Mouse (Mus musculus) small intestine, adult 2 months (tissue): Measurements from ENCODE around the gene Ubp1. TPM values are rescaled to one million over a fixed set of nuclear protein-coding genes. Genes with fewer than 3 reads are reported as not detected.
A peak's percentile ranks its signal among the peaks of the same experiment; 100 is the strongest.

Source experiments
- H3K27ac ChIP-seq: fragments of 200-500 bp; 2 replicates; pipeline ENCODE4 v1.5.1; 2012; ENCODE audit warnings: low read depth, low read length, control low read depth, inconsistent platforms; ENCODE audit not compliant: insufficient read depth
- H3K27me3 ChIP-seq: fragments of 200-500 bp; 2 replicates; pipeline ENCODE4 v1.6.1; 2012; ENCODE audit warnings: mild to moderate bottlenecking, moderate library complexity, low read length, inconsistent platforms; ENCODE audit not compliant: control insufficient read depth, insufficient read depth
- H3K36me3 ChIP-seq: fragments of 200-500 bp; 2 replicates; pipeline ENCODE4 v1.6.1; 2012; ENCODE audit warnings: mild to moderate bottlenecking, low read length, control low read depth, inconsistent platforms; ENCODE audit not compliant: control insufficient read depth, insufficient read depth
- H3K4me1 ChIP-seq: fragments of 200-500 bp; 2 replicates; pipeline ENCODE4 v1.6.1; 2012; ENCODE audit warnings: low read length, inconsistent platforms, mixed read lengths; ENCODE audit not compliant: control insufficient read depth, insufficient read depth, insufficient read length
- H3K4me3 ChIP-seq: fragments of 200-500 bp; 2 replicates; pipeline ENCODE4 v1.5.1; 2012; ENCODE audit warnings: low read depth, mild to moderate bottlenecking, control low read depth, inconsistent platforms, low read length, moderate library complexity
- CTCF ChIP-seq: fragments of 200-500 bp; IDR thresholded peaks from 2 replicates; pipeline ENCODE4 v1.5.1; 2012; ENCODE audit warnings: low read depth, mild to moderate bottlenecking, control low read depth, inconsistent platforms, low read length, moderate library complexity, mixed read lengths; ENCODE audit not compliant: insufficient replicate concordance, insufficient read length; ENCODE audit errors: extremely low read depth
- POLR2A ChIP-seq: fragments of 200-500 bp; IDR thresholded peaks from 2 replicates; pipeline ENCODE4 v1.6.1; 2012; ENCODE audit warnings: low read depth, mild to moderate bottlenecking, control low read depth, inconsistent platforms, low read length, moderate library complexity
- WGBS: fragments of 180-500 bp; shearing (Covaris S2); methylation state at CpG from one replicate; pipeline ENCODE4 v1.1.7; 2018; 5-methylcytosine and 5-hydroxymethylcytosine counted together
- polyA plus RNA-seq: library from polyadenylated mRNA; depleted of rRNA; stranded (reverse); fragments of >200 nt; gene quantifications from 2 replicates; pipeline ENCODE4 v1.2.3, GENCODE M21; 2012

Ubp1 gene
- polyA plus RNA-seq, 1 experiment = 28.3 TPM

GRCm38 (mm10) chr9:113941103-113941805 lies 10.5 kb downstream of the Ubp1 start:
- H3K36me3 ChIP-seq = peaks cover 7% of the 10 kb centered on the region
- no peak overlapping the region for H3K27ac ChIP-seq
- no peak overlapping the region for H3K4me3 ChIP-seq
- H3K27me3 ChIP-seq = no peaks in the 10 kb centered on the region
- WGBS = 52% methylated on average over 3 of the region's 3 CpGs
- peaks cover 11% of the 10 kb centered on the region; the same call in 1 of the 2 replicates for H3K4me1 ChIP-seq
- no peak for TF ChIP-seq POLR2A
- no peak for TF ChIP-seq CTCF

- no peaks in the 10 kb centered on the region for H3K27me3 ChIP-seq
- no peak overlapping the region for H3K27ac ChIP-seq
- peaks cover 11% of the 10 kb centered on the region; the same call in 1 of the 2 replicates for H3K4me1 ChIP-seq
- 96% methylated on average over 1 of the region's 1 CpGs for WGBS
- TF ChIP-seq POLR2A = no peak
- no peak for TF ChIP-seq CTCF
- H3K36me3 ChIP-seq = peaks cover 20% of the 10 kb centered on the region
- H3K4me3 ChIP-seq = no peak overlapping the region
Measured at GRCm38 (mm10) chr9:113943372-113943771, 12.6 kb downstream of the Ubp1 start.

- H3K27ac ChIP-seq = no peak overlapping the region
- no peak for TF ChIP-seq POLR2A
- TF ChIP-seq CTCF = no peak
- WGBS = 89% methylated on average over 1 of the region's 1 CpGs
- 0 out of 2 replicates have a peak, but pooled peaks cover 2% of the 10 kb centered on the region for H3K4me1 ChIP-seq
- peaks cover 33% of the 10 kb centered on the region for H3K36me3 ChIP-seq
- H3K4me3 ChIP-seq = no peak overlapping the region
- H3K27me3 ChIP-seq = no peaks in the 10 kb centered on the region
Measured at GRCm38 (mm10) chr9:113947216-113947615, 16.5 kb downstream of the Ubp1 start.

- no peaks in the 10 kb centered on the region for H3K27me3 ChIP-seq
- no peak for TF ChIP-seq POLR2A
- no peak for TF ChIP-seq CTCF
- H3K27ac ChIP-seq = no peak overlapping the region
- no peak overlapping the region for H3K4me3 ChIP-seq
- H3K36me3 ChIP-seq = peaks cover 43% of the 10 kb centered on the region
- WGBS = 76% methylated on average over 4 of the region's 4 CpGs
- peaks cover 10% of the 10 kb centered on the region; the same call in 1 of the 2 replicates for H3K4me1 ChIP-seq
Measured at GRCm38 (mm10) chr9:113957777-113958176, 27.0 kb downstream of the Ubp1 start.

DNA sequence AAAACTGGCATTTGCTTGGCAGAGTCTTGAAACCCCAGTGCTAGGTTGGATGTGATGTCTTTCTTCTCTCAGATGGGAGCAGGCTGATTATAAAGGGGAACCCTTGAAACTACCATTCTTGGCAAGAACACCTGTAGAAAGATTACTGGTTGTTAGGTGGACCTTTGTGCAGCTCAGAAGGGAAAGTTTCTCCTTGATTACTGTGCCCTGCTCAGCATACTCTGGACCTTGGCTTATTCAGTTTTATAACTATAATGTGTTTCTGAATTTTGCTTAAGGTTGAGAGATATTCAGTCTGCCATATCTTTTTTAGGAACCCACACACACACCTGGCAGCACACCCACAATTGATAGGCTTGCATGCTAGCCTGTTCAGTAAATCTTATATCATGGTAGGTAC lies 33.0 kb downstream of the Ubp1 start:
- H3K4me1 ChIP-seq = peaks cover 4% of the 10 kb centered on the region; the same call in 1 of the 2 replicates
- H3K27me3 ChIP-seq = no peaks in the 10 kb centered on the region
- no peak overlapping the region for H3K4me3 ChIP-seq
- H3K36me3 ChIP-seq = peaks cover 58% of the 10 kb centered on the region
- TF ChIP-seq POLR2A (no peak), CTCF (no peak)
- H3K27ac ChIP-seq = peak overlapping the region; percentile 13; the same call in 1 of the 2 replicates

DNA sequence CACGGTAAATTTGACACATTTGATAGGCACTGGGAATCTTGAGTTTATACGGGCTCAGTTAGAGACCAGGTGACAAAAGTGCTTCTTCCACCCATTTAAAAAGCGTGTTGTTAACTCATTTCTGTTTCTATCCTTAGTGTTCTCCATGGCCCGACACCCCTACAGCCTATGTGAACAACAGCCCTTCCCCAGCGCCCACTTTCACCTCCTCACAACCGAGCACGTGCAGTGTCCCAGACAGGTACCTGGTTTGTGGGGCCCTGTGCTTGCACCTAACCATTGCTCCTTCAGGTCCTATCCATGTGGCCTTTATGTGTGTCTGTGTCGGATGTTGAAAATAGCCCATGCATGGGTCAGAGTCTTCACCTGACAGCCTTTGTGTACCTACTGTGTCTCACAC lies 33.7 kb downstream of the Ubp1 start:
- Histone ChIP-seq H3K36me3 (peaks cover 60% of the 10 kb centered on the region), H3K27me3 (no peaks in the 10 kb centered on the region), H3K4me1 (peaks cover 4% of the 10 kb centered on the region; the same call in 1 of the 2 replicates), H3K4me3 (no peak overlapping the region), H3K27ac (0 out of 2 replicates have a peak overlapping the region, but pooled peaks have one; percentile 13)
- 92% methylated on average over 8 of the region's 8 CpGs for WGBS
- TF ChIP-seq POLR2A = no peak
- no peak for TF ChIP-seq CTCF

GRCm38 (mm10) chr9:113966838-113967237 lies 36.1 kb downstream of the Ubp1 start:
- H3K4me1 ChIP-seq = peaks cover 4% of the 10 kb centered on the region; the same call in 1 of the 2 replicates
- H3K27ac ChIP-seq = no peak overlapping the region
- no peaks in the 10 kb centered on the region for H3K27me3 ChIP-seq
- H3K4me3 ChIP-seq = no peak overlapping the region
- WGBS = 84% methylated on average over 4 of the region's 4 CpGs
- H3K36me3 ChIP-seq = peaks cover 64% of the 10 kb centered on the region
- no peak for TF ChIP-seq POLR2A
- TF ChIP-seq CTCF = no peak
